Mouse (Mus musculus): ENCODE measurements around the gene D5Ertd579e. TPM values are rescaled to one million over a fixed set of nuclear protein-coding genes. Genes with fewer than 3 reads are reported as not detected.
A peak's percentile ranks its signal among the peaks of the same experiment; 100 is the strongest.

D5Ertd579e gene
- polyA plus RNA-seq, 1 experiment: 8.6 TPM

- H3K36me3 ChIP-seq (ENCODE audit: control insufficient read depth, insufficient read depth): peaks cover 7% of the 10 kb centered on the region
- H3K79me3 ChIP-seq (ENCODE audit: low read depth): peaks cover 83% of the 10 kb centered on the region
- H3K79me2 ChIP-seq (ENCODE audit: control insufficient read depth, insufficient read depth): peaks cover 100% of the 10 kb centered on the region
- H3ac ChIP-seq (ENCODE audit: control insufficient read depth, insufficient read length, low read depth): no peak overlapping the region
- TF ChIP-seq MYOG (IDR thresholded peaks at IDR 0.05; ENCODE audit: control insufficient read depth, extremely low read depth, insufficient read length) (no peak), CEBPB (IDR thresholded peaks at IDR 0.05; ENCODE audit: low read depth) (no peak), USF1 (IDR thresholded peaks at IDR 0.05; ENCODE audit: low read depth) (no peak), CTCF (IDR thresholded peaks at IDR 0.05; ENCODE audit: control insufficient read depth, insufficient read depth, insufficient read length) (no peak), MAX (IDR thresholded peaks at IDR 0.05) (no peak), FOSL1 (IDR thresholded peaks at IDR 0.05; ENCODE audit: insufficient read depth, low read length, poor library complexity, severe bottlenecking) (no peak), MYOD1 (IDR thresholded peaks at IDR 0.05; ENCODE audit: control insufficient read depth, insufficient read length, low read depth) (no peak)
- no peak overlapping the region for H3K4me3 ChIP-seq (ENCODE audit: insufficient read depth, poor library complexity, severe bottlenecking)
- no peaks in the 10 kb centered on the region for H3K27me3 ChIP-seq (ENCODE audit: control insufficient read depth, insufficient read depth, insufficient read length)
Measured at GRCm38 (mm10) chr5:36679918-36680598, 15.8 kb downstream of the D5Ertd579e start.

- TF ChIP-seq MYOG (IDR thresholded peaks at IDR 0.05; ENCODE audit: control insufficient read depth, extremely low read depth, insufficient read length) (no peak), MYOD1 (IDR thresholded peaks at IDR 0.05; ENCODE audit: control insufficient read depth, insufficient read length, low read depth) (no peak), CEBPB (IDR thresholded peaks at IDR 0.05; ENCODE audit: low read depth) (no peak), CTCF (IDR thresholded peaks at IDR 0.05; ENCODE audit: control insufficient read depth, insufficient read depth, insufficient read length) (no peak), USF1 (IDR thresholded peaks at IDR 0.05; ENCODE audit: low read depth) (no peak), FOSL1 (IDR thresholded peaks at IDR 0.05; ENCODE audit: insufficient read depth, low read length, poor library complexity, severe bottlenecking) (no peak), MAX (IDR thresholded peaks at IDR 0.05) (no peak)
- peaks cover 83% of the 10 kb centered on the region for H3K79me3 ChIP-seq (ENCODE audit: low read depth)
- H3ac ChIP-seq (ENCODE audit: control insufficient read depth, insufficient read length, low read depth): no peak overlapping the region
- peaks cover 100% of the 10 kb centered on the region for H3K79me2 ChIP-seq (ENCODE audit: control insufficient read depth, insufficient read depth)
- H3K36me3 ChIP-seq (ENCODE audit: control insufficient read depth, insufficient read depth): no peaks in the 10 kb centered on the region
- no peaks in the 10 kb centered on the region for H3K27me3 ChIP-seq (ENCODE audit: control insufficient read depth, insufficient read depth, insufficient read length)
- H3K4me3 ChIP-seq (ENCODE audit: insufficient read depth, poor library complexity, severe bottlenecking): no peak overlapping the region
Measured at GRCm38 (mm10) chr5:36678799-36679198, 17.0 kb downstream of the D5Ertd579e start.

DNA sequence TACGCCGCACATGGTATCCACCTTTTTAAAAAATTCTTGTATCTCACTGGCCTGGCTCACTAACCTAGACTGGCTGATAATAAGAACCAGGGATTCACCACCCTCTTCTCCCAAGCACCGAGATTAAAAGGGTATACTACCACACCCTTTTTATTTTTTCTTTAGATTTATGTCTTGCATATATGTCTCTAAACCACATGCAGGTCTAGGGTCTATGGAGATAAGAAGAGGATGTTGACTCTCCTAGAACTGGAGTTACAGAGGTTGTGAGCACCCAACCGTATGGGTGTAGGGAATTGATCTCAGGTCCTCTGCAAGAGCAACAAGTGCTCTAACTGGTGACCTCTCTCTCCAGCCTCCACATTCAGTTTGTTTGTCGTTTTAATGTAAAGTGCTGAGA, 17.9 kb downstream of the D5Ertd579e start:
- Histone ChIP-seq H3K79me2 (ENCODE audit: control insufficient read depth, insufficient read depth) (peaks cover 100% of the 10 kb centered on the region), H3K79me3 (ENCODE audit: low read depth) (peaks cover 86% of the 10 kb centered on the region), H3K36me3 (ENCODE audit: control insufficient read depth, insufficient read depth) (no peaks in the 10 kb centered on the region), H3K4me3 (ENCODE audit: insufficient read depth, poor library complexity, severe bottlenecking) (no peak overlapping the region), H3K27me3 (ENCODE audit: control insufficient read depth, insufficient read depth, insufficient read length) (no peaks in the 10 kb centered on the region), H3ac (ENCODE audit: control insufficient read depth, insufficient read length, low read depth) (no peak overlapping the region)
- TF ChIP-seq CEBPB (IDR thresholded peaks at IDR 0.05; ENCODE audit: low read depth) (no peak), MYOD1 (IDR thresholded peaks at IDR 0.05; ENCODE audit: control insufficient read depth, insufficient read length, low read depth) (no peak), CTCF (IDR thresholded peaks at IDR 0.05; ENCODE audit: control insufficient read depth, insufficient read depth, insufficient read length) (no peak), MYOG (IDR thresholded peaks at IDR 0.05; ENCODE audit: control insufficient read depth, extremely low read depth, insufficient read length) (no peak), MAX (IDR thresholded peaks at IDR 0.05) (no peak), USF1 (IDR thresholded peaks at IDR 0.05; ENCODE audit: low read depth) (no peak), FOSL1 (IDR thresholded peaks at IDR 0.05; ENCODE audit: insufficient read depth, low read length, poor library complexity, severe bottlenecking) (no peak)

DNA sequence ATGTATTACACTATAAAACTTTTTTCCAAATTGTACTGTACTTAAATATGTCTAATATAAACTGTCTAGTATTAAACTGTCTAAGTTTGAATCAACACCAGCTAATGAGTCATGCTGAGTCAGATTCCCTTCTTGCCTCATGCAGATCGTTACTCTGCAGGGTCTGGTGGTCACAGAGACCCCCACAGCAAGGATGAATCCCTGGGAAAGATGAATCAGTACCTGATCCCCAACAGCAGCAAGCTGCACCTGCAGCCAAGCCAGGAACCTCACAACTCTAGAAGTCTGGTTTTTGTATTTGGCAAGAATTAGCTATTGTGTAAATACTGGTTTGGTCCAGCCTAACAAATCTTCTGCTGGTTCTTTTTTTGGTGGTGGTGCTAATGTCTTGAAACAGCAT, 20.4 kb downstream of the D5Ertd579e start:
- Histone ChIP-seq H3K36me3 (ENCODE audit: control insufficient read depth, insufficient read depth) (peaks cover 16% of the 10 kb centered on the region), H3K79me2 (ENCODE audit: control insufficient read depth, insufficient read depth) (peaks cover 88% of the 10 kb centered on the region), H3ac (ENCODE audit: control insufficient read depth, insufficient read length, low read depth) (no peak overlapping the region), H3K79me3 (ENCODE audit: low read depth) (peaks cover 66% of the 10 kb centered on the region), H3K27me3 (ENCODE audit: control insufficient read depth, insufficient read depth, insufficient read length) (no peaks in the 10 kb centered on the region), H3K4me3 (ENCODE audit: insufficient read depth, poor library complexity, severe bottlenecking) (no peak overlapping the region)
- TF ChIP-seq MYOG (IDR thresholded peaks at IDR 0.05; ENCODE audit: control insufficient read depth, extremely low read depth, insufficient read length): no peak
- TF ChIP-seq CEBPB (IDR thresholded peaks at IDR 0.05; ENCODE audit: low read depth): peak; percentile 65
- TF ChIP-seq MAX (IDR thresholded peaks at IDR 0.05): no peak
- TF ChIP-seq FOSL1 (IDR thresholded peaks at IDR 0.05; ENCODE audit: insufficient read depth, low read length, poor library complexity, severe bottlenecking): peak; percentile 76
- TF ChIP-seq MYOD1 (IDR thresholded peaks at IDR 0.05; ENCODE audit: control insufficient read depth, insufficient read length, low read depth): no peak

- H3ac ChIP-seq (ENCODE audit: control insufficient read depth, insufficient read length, low read depth): no peak overlapping the region
- TF ChIP-seq CEBPB (IDR thresholded peaks at IDR 0.05; ENCODE audit: low read depth) (no peak), CTCF (IDR thresholded peaks at IDR 0.05; ENCODE audit: control insufficient read depth, insufficient read depth, insufficient read length) (no peak), MYOG (IDR thresholded peaks at IDR 0.05; ENCODE audit: control insufficient read depth, extremely low read depth, insufficient read length) (no peak), MYOD1 (IDR thresholded peaks at IDR 0.05; ENCODE audit: control insufficient read depth, insufficient read length, low read depth) (no peak), MAX (IDR thresholded peaks at IDR 0.05) (no peak), USF1 (IDR thresholded peaks at IDR 0.05; ENCODE audit: low read depth) (no peak)
- peaks cover 81% of the 10 kb centered on the region for H3K79me2 ChIP-seq (ENCODE audit: control insufficient read depth, insufficient read depth)
- H3K79me3 ChIP-seq (ENCODE audit: low read depth): peaks cover 60% of the 10 kb centered on the region
- no peaks in the 10 kb centered on the region for H3K27me3 ChIP-seq (ENCODE audit: control insufficient read depth, insufficient read depth, insufficient read length)
- H3K36me3 ChIP-seq (ENCODE audit: control insufficient read depth, insufficient read depth): peaks cover 22% of the 10 kb centered on the region
- H3K4me3 ChIP-seq (ENCODE audit: insufficient read depth, poor library complexity, severe bottlenecking): no peak overlapping the region
Measured at GRCm38 (mm10) chr5:36674658-36675433, 21.0 kb downstream of the D5Ertd579e start.

Measured in C2C12 (cell line).